Mouse (Mus musculus) gastrocnemius, adult 2 months (tissue): Measurements from ENCODE around the gene Adamtsl5. TPM values are rescaled to one million over a fixed set of nuclear protein-coding genes. Genes with fewer than 3 reads are reported as not detected.

Experiments
- DNase-seq: peaks from one replicate; pipeline ENCODE4 v3.0.0; 2022
- H3K27ac ChIP-seq: fragments of 200-600 bp; 2 replicates; pipeline ENCODE4 v1.8.1; 2022; ENCODE audit warnings: mild to moderate bottlenecking
- H3K4me3 ChIP-seq: fragments of 200-600 bp; 2 replicates; pipeline ENCODE4 v1.8.1; 2022; ENCODE audit warnings: mild to moderate bottlenecking, moderate library complexity
- CTCF ChIP-seq: fragments of 200-600 bp; IDR thresholded peaks from 2 replicates; pipeline ENCODE4 v1.8.1; 2022; ENCODE audit warnings: antibody characterized with exemption, mild to moderate bottlenecking, moderate library complexity
- intact Hi-C: fragments of 180-260 bp; cut with DNase I; formaldehyde crosslinking; loops from one replicate; pipeline ENCODE4 v1.15.1; 2025
- microRNA-seq: library from miRNA; unstranded; fragments of <30 nt; microRNA quantifications from one replicate; pipeline ENCODE4 v1.2.0, GENCODE M21; 2021
- total RNA-seq, 2 experiments: library from RNA; stranded (reverse); gene quantifications; 2 replicates each; pipeline ENCODE4 v1.2.3; 2021

Gene Adamtsl5
- total RNA-seq, 2 experiments from 2014 or later = 26.2 to 43.3 TPM

GRCm38 (mm10) chr10:80294788-80295303 lies 53.4 kb downstream of the Adamtsl5 start:
- no peak for TF ChIP-seq CTCF
- no peak for DNase-seq
- intact Hi-C loops = loop anchor here (1.0 to 2.0 kb wide), 2 partner anchors 53 to 80 kb away; partner anchors contain the start of gene Adamtsl5
- peak overlapping the region; percentile 62; the same call in 1 of the 2 replicates for H3K27ac ChIP-seq
- H3K4me3 ChIP-seq = no peak overlapping the region

GRCm38 (mm10) chr10:80294311-80294710 lies 53.9 kb downstream of the Adamtsl5 start:
- intact Hi-C loops = loop anchor here (2.0 kb wide), 1 partner anchor 80 kb away; no protein-coding TSS in a partner anchor
- no peak for TF ChIP-seq CTCF
- Histone ChIP-seq H3K27ac (no peak overlapping the region), H3K4me3 (no peak overlapping the region)
- DNase-seq = no peak

GRCm38 (mm10) chr10:80293325-80293724 lies 54.9 kb downstream of the Adamtsl5 start:
- Histone ChIP-seq H3K4me3 (peak overlapping the region; percentile 74), H3K27ac (peak overlapping the region; percentile 92)
- intact Hi-C loops = no loop called here
- no peak for TF ChIP-seq CTCF
- no peak for DNase-seq

- peak; percentile 97 for DNase-seq
- Histone ChIP-seq H3K4me3 (peak within 1 kb of the TSS; percentile 74), H3K27ac (peak within 1 kb of the TSS; percentile 92)
- intact Hi-C loops = loop anchor here (1.0 kb wide), 1 partner anchor 28 kb away; the partner anchor contains the start of gene 2310011J03Rik
- TF ChIP-seq CTCF = peak; percentile 81
Measured at GRCm38 (mm10) chr10:80292251-80293146, 55.7 kb downstream of the Adamtsl5 start, which contains the start of gene Rps15. Rps15 (plus strand) TSS chr10:80292453.

Small RNAs within 50 kb of the gene (microRNA-seq; reads per million reads assigned to microRNA genes)
- not detected for gene Gm22721

Other genes starting within 250 kb of the Adamtsl5 start
- 1 to 10 TPM; 6.2 to 7.1 TPM for gene Sbno2, start 242.8 kb downstream of the Adamtsl5 start, total RNA-seq
- 100 to 1,000 TPM; 144 to 153 TPM for gene Stk11, start 232.6 kb downstream of the Adamtsl5 start, total RNA-seq
- gene Atp5d, start 209.8 kb downstream of the Adamtsl5 start, total RNA-seq = 100 to 1,000 TPM; 535 to 725 TPM
- 1 to 10 TPM; 1.8 to 2.3 TPM for gene Cbarp, start 207.6 kb downstream of the Adamtsl5 start, total RNA-seq
- gene Midn, start 200.1 kb downstream of the Adamtsl5 start, total RNA-seq = 10 to 100 TPM; 34.3 to 39.8 TPM
- 10 to 100 TPM; 22.1 to 30.7 TPM for gene Cirbp, start 182.4 kb downstream of the Adamtsl5 start, total RNA-seq
- 1 to 10 TPM; 6.6 to 7.1 TPM for gene 1600002K03Rik, start 175.5 kb downstream of the Adamtsl5 start, total RNA-seq
- gene Efna2, start 168.9 kb downstream of the Adamtsl5 start, total RNA-seq = under 1 TPM; 0.23 to 0.73 TPM
- gene Mum1, start 122.0 kb downstream of the Adamtsl5 start, total RNA-seq = 10 to 100 TPM; 12.2 to 19.2 TPM
- gene Ndufs7, start 99.3 kb downstream of the Adamtsl5 start, total RNA-seq = 100 to 1,000 TPM; 496 to 663 TPM
- gene Gamt, start 87.4 kb downstream of the Adamtsl5 start, total RNA-seq = 10 to 100 TPM; 14.0 to 28.5 TPM
- gene Dazap1, start 86.9 kb downstream of the Adamtsl5 start, total RNA-seq = 10 to 100 TPM; 34.2 to 38.4 TPM
- 100 to 1,000 TPM; 634 to 773 TPM for gene Rps15, start 56.0 kb downstream of the Adamtsl5 start, total RNA-seq
- under 1 TPM; 0.20 to 0.77 TPM for gene Apc2, start 52.4 kb downstream of the Adamtsl5 start, total RNA-seq
- 1 to 10 TPM; 5.7 to 8.1 TPM for gene 2310011J03Rik, start 27.9 kb downstream of the Adamtsl5 start, total RNA-seq
- gene Pcsk4, start 18.9 kb downstream of the Adamtsl5 start, total RNA-seq = 1 to 10 TPM in 1 of 2 experiments, under 1 TPM in 1; 0.84 to 1.0 TPM
- 1 to 10 TPM; 1.5 to 2.5 TPM for gene Reep6, start 18.5 kb downstream of the Adamtsl5 start, total RNA-seq
- gene Plk5, start 8.0 kb upstream of the Adamtsl5 start, total RNA-seq = under 1 TPM; 0.10 to 0.45 TPM
- 1 to 10 TPM; 4.7 to 5.1 TPM for gene Mex3d, start 39.2 kb upstream of the Adamtsl5 start, total RNA-seq
- 100 to 1,000 TPM; 105 to 116 TPM for gene Mbd3, start 51.1 kb upstream of the Adamtsl5 start, total RNA-seq
- 1,000 to 10,000 TPM in 1 of 2 experiments, 100 to 1,000 TPM in 1; 776 to 1,068 TPM for gene Uqcr11, start 58.4 kb upstream of the Adamtsl5 start, total RNA-seq
- gene Tcf3, start 85.2 kb upstream of the Adamtsl5 start, total RNA-seq = 10 to 100 TPM; 11.1 to 12.0 TPM
- gene Onecut3, start 146.4 kb upstream of the Adamtsl5 start, total RNA-seq = not detected
- not detected for gene Atp8b3, start 190.7 kb upstream of the Adamtsl5 start, total RNA-seq
- gene Rexo1, start 213.1 kb upstream of the Adamtsl5 start, total RNA-seq = 10 to 100 TPM in 1 of 2 experiments, 1 to 10 TPM in 1; 9.8 to 10.4 TPM
- 1 to 10 TPM in 1 of 2 experiments, under 1 TPM in 1; 0.92 to 1.9 TPM for gene Klf16, start 228.9 kb upstream of the Adamtsl5 start, total RNA-seq
- 10 to 100 TPM; 60.6 to 61.7 TPM for gene Abhd17a, start 241.9 kb upstream of the Adamtsl5 start, total RNA-seq